Mouse (Mus musculus) urinary bladder, adult 2 months (tissue): ENCODE data around the gene Rnf34. TPM values are rescaled to one million over a fixed set of nuclear protein-coding genes. Genes with fewer than 3 reads are reported as not detected.

Experiments
- DNase-seq: peaks from one replicate; pipeline ENCODE4 v3.0.0; 2022; ENCODE audit warnings: low spot score
- polyA plus RNA-seq: library from polyadenylated mRNA; depleted of rRNA; stranded (reverse); fragments of >200 nt; gene quantifications from 2 replicates; pipeline ENCODE4 v1.2.3, GENCODE M21; 2012

The Rnf34 gene
- polyA plus RNA-seq, 1 experiment = 26.7 TPM

DNA sequence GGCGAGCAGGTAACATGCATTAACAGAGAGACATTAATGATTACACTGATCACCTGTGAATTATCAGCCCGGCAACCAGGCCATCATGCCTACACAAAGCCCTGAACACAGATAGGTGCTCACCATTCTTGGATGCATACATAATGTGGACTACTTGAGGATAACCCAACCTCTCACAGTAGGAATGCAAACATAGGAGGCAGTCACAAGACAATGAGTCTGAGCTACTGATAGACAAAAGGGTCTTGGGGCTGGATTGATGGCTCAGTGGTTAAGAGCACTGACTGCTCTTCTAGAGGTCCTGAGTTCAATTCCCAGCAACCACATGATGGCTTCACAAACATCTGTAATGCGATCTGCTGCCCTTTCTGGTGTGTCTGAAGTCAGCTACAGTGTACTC, 22.8 kb downstream of the Rnf34 start:
- no peak for DNase-seq

DNA sequence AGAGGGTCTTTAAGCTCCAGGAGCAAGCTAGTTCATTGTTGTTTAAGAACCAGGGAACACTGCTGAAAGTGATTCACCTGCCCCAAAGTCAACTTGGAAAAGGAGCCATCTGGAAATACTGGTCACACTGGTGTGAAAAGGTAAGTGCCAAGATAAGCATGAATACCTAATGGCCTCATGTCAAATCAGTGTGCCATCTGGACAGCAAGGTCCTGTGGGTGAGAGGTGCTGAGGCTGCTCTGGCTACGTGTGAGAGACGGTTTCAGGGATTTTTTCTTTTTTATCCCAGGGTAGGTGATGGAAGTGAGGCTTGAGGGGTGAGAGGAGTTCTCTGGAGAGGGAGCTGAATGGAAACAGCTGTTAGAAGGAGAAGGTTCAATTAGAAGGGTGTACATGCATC, 23.7 kb downstream of the Rnf34 start:
- no peak for DNase-seq

DNA sequence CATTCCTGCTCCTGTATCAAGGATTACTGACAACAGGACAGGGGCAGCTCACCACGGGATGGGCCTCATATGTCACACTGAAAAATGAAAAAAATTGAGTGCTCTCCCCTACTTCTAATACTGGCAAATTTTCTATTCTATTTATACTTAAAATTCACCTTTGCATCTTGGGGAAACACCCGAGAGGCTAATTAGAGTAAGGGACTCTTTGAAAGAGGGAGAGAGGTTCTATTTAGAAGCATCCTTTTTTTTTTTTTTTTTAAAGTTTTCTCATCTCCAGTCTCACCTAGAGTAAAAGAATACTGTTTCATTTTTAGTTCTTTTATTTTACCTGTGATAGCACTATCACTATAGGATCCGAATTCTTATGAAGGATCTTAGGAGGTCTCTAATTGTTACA, 24.5 kb downstream of the Rnf34 start:
- DNase-seq = no peak

DNA sequence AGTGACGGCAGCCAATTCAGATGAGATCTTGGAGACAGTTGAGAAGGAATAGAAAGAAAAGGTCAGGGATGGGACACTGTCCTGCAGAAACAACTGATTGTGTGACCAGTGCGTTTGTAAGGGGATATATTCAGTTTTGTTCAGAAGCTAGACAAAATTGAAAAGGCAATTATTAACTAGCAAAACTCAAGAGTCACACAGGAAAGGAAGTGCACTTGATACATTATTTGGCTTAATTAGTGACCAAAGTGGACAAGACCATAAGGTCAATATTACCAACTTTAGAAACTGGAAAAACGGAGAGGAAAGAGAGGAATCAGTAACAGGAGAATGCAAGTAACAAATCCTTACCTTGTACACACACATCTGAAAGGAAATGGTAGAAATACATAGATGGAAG, 26.8 kb downstream of the Rnf34 start:
- no peak for DNase-seq

DNA sequence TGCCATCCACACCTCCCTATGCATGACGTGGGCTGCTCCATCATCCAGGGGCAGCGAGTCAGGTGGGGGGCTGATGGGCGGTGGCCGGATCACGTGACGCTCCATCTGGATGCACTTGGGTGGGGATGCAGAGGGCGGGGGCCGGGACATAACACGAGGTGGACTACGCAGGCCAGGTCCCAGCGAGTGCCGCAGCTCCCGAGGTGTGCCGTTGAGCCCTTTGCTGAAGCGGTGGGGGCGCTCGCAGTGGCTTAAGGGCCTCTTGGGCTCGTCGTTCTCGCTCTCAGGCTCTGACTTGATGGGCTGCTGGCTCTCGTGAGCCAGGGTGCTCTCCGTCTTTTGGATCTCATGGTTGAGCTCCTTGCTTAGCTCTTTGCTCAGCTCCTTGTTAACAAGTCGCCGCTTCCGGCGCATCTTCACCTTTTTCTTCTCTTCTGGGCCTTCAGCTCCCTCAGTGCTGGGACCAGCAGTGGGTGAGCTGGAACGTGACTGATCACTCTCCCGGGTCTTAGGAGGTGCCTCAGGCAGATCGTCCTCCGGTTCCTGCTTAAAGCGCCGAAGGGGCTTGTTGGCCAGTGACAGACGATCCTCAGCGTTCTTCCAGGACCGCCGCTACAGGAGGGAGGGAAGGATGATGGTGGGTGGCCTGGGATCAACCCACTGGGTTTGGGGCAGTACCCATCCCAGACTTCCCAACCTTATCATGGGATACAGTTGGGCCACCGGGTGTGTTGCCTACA, 30.6 kb downstream of the Rnf34 start:
- no peak for DNase-seq

DNA sequence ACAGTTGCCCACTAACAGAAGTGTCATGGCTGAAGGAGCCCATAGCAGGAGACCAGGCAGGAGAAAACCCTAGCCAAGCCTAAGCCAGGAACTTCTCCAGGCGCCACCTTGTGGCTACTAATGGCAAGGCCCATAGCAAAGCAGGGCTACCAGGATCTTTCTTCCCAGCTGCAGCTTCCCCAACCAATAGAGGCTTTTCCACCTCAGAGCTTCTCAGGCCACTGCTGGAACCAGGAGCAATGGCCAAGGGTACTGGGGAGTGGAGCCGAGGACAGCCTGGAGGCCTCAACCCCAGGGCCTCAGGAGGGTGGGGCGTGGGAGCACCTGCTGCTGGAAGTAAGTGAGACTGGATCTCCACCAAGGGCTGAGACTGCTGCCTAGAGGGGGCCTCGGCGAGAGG, 31.5 kb downstream of the Rnf34 start:
- DNase-seq = peak; percentile 46

DNA sequence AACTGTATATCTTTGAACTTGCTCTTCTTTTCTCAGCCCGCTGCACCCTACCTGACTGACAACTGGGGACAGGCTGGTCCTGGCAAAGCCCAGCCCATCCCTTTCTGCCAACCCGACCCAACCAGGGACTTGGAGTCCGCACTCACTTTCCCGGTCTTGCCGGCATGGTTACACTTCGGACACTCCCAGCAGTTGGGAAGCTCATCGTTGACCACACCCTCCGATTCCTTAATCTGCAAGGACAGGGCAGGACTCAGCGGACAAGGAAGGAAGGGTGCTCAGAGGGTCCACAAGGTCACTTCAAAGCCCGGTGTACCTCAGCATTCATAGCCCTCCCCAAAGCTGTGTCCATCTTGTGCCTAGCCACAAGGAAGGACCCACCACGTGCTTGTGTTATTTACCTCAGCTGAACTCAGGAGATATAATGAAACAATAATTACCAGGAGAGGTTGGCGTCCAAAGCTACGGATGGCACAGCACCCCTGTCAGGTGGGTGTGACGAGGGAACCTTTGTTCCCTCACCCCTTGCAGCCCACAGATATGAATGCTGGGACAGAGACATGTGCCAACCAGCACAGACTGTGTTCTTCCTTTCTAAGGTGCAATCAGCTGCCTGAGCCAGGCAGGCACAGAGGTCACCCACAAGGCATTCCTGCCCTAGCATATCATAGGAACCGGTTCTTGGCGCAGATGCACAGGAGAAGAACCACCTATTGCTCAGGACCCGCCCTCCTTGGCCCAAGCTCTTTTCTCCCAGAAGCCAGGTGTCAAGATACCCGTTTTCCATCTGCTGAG, 32.6 kb downstream of the Rnf34 start:
- DNase-seq = no peak

DNA sequence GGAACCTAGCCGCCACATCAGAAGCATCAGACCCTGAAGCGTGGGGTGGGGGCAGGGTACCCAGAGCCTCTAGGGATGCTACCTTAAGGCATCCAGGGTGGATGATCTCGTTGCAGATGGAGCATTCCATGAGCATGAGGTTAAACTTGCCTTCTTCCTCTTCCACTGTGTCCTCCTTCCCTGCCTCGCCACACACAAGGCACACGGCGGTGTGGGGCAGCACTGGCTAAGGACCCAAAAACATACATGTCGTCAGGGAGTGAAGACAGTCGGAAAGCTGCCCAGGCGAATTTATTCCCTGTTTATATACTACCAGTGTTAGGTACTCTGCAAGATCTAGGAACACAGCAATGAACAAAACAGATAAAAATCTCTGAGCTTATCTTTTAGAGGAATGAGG, 33.4 kb downstream of the Rnf34 start:
- no peak for DNase-seq

DNA sequence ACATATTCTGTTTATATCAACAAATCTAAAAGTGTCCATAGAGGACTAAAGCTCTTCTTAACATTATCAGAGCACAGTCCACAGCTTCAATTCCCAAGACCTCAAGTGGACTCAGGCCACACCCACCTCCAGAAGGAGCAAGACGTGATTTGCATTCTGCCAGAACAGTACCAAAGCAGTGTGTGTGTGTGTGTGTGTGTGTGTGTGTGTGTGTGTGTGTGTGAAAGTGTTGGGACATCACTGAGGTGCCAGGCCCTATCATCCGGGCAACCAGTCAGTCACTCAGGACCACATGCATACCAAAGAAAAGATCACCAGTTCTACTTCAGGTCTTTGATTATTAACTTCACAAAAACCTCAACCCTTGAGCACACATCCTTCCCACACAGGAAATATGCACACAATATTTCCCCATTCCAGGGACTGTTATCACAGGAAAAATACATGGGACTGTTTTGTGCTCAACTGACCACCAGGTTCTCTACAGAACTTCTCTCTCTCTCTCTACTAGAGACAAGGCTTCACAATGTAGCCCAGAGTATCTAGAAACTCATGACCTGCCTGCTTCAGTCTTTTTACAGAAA, 33.9 kb downstream of the Rnf34 start:
- no peak for DNase-seq

DNA sequence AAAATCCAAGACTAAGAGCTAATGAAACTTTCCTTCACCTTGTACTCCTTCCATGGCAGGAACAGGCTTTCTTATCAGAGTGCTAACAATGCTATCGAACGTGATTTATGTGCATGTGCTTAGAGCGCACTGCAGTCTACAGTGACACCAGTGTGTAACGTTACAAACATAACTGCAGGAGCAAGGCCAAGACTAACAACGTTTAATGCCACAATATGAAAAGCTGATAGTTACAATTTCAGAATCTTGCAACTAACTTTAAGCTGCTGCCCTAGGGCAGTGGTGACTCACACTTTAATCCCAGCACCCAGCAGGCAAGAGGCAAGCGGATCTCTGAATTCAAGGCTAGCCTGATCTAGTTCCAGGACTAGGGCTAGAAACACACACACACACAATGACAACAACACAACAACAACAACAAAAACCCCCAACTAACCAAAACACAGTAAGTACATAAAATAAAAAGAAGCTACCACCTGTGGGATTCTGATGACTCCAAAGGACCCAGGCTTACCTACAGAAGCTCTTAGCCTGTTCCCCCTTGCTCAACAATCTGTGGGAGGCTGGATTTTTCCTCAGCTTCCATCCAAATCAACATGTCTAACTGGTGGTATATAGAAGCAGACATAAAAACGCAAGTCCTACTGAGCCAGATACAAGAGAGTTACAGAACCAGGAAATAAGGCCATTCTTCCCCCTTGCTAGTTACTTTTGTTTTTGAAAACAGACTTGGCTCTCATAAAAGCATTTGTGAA, 34.9 kb downstream of the Rnf34 start:
- no peak for DNase-seq

DNA sequence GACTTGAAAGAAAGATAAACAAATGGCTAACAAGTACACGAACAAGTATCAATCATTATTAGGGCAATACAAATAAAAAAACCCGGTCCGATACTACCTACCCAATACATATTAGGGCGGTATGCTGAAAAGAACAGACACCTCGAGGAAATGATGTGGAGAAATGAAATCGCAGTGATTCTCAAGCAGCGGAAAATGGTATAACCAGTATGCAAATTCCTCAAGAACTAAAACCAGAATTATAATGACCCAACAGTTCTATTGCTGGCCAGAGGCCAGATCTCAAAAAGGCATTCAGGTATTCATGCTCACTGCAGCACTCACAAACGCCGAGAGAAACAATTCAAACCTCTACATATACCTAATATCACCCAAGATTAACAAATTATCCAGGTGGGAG, 37.2 kb downstream of the Rnf34 start:
- no peak for DNase-seq

DNA sequence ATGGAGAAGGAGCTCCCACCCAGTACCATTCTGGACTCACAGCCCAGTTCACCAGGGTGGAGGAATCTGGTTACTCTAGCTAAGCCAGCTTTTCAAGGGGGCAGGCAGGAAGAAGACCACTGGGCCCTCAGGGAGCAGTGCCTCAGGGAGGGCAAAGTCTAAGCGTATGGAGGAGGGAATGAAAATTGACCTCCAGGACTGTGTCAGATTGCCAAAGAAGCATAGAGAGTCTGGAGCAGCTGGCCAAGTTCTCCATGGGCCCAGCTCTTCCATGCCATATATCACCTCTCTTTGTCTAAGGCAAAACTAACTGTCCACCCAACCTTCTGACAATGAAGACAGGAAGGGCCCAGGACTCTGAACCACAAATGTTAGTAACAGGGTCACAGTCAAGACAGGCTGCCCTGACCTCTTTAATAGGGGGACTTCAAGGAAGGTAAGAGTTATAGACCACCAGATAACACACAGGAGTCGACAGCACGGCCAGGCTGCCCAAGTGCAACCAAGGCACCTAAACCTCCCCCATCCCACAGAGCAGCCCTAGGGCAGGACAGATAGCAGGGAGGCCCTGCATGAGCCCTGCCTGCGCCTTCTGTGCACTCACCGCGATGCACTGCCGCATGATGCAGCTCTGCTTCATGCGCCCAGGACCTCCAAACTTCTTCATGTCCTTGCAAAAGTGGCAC, 38.2 kb downstream of the Rnf34 start:
- no peak for DNase-seq

DNA sequence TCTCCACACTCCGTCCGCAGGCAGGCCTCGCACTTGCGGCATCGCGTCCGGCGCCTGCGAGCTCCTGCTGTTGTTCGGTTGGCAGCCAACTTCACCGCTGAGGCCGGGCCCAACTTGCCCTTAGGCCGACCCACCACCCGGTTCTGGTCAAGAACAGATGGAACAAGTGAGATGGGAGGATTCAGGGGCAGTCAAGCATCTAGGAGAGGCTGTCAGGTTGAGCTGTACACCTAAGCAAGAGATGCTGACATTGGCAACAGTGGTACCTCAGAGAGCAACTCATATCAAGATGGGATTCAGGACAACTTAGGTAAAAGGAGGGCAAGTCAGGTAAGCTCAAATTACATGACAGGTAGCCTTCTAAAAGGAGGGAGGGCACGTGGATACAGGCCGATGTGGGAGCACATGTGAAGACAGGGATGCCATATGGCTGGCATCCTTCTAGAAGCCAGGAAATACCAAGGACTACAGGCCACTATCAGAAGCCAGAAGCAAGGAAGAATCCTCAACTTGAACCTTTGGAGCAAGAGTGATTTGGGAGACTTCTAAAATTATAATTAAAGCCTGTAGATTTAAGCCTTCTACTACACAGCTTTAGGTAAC, 38.9 kb downstream of the Rnf34 start:
- DNase-seq = no peak

DNA sequence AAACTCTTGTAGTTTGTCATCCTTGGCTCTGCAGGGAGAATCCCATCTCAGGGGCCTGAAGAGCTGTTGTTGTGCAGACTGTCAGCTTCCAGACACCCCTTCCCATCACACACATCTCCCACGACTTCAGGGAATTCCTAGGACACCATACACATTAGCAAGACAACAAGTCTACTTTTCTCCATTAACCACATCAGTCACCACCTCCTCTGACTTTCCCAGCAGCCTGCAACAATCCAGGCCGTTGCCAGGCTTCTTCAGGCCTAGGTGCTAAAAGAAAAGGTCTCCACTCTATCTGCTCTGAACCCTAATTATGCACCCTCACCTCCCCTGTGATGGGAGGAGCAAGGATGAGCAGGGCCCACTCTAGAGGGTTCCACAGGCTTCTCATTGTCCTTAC, 40.5 kb downstream of the Rnf34 start:
- no peak for DNase-seq

DNA sequence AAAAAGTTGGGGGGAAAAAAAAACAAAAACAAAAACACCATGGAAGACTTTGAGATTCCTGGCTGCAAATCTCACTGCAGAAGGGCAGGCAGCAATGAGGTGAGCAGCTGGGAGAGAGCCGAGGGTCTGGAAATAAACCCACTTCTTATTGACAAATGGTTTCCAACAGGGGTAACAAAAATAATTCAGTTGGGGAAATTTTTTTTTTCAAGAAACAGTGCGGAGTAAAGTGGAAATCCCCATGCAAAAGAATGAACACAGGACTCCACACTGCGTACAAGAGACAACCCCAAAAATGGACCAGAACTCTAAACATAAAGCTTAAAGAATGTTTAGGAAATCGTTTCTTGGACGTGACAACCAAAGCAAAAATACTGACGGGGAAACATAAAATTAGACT, 43.4 kb downstream of the Rnf34 start:
- no peak for DNase-seq

DNA sequence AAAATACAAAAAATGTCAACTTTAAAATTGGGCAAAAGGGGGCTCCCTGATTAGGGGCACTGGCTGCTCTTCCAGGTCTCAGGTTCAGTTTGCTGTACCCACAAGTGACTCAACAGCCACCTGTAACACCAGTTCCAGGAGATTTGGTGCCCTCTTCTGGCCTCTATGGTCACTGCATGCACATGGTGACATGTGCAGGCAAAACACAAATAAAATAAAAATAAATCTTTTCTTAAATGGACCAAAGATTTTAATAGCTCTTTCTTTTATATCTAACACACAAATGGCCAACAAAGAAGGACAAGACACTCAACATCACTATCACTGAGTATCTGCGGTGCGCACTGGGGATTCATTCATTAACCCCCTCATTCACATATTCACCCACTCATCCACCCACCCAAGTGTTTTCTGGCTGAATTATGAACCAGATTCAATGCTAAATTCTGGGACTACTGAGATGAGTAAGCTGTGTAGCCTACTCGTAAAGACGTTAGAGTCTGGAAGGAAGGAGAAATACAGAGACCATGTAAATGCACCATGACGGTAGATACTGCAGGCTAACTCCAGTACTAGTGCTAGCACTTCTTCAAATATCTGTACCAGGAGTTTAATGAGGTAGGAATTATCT, 44.3 kb downstream of the Rnf34 start:
- no peak for DNase-seq

DNA sequence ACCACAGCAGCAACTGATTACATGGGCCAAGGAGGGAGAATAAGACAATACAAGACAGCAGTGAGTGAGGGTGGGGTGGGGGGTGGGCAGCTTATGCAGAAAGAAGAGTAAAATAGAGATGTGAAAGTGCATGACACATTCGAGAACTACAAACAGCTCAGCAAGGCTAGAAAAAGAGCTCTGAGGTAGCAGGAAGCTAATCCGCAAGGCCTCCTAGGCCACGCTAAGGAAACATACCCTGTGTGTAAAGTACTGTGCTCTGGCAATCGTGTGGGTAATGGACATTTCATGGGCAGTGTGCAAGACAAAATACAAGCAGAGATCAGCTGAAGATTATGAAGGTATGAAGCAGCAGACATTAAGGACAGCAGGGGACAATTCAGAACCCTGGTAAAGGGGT, 45.0 kb downstream of the Rnf34 start:
- DNase-seq = no peak

DNA sequence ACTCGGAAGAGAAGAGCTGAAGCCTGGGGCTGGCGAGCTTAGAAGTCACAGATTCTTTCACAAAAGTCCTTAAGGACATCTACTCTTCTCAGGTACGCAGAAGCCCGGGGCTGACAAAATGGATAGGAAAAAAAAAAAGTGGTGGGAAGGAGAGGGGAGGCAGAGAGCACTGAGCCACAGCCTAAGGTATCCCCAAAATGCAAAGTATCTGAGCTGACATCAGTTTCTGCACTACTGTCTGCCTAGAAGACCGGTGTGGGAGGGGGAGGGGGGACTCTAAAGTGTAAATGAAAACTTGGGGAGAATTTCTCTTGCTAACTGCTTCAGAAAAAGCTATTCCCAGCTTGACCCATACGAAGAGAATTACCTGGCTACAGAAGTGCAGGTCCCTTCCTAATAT, 48.3 kb downstream of the Rnf34 start:
- no peak for DNase-seq

DNA sequence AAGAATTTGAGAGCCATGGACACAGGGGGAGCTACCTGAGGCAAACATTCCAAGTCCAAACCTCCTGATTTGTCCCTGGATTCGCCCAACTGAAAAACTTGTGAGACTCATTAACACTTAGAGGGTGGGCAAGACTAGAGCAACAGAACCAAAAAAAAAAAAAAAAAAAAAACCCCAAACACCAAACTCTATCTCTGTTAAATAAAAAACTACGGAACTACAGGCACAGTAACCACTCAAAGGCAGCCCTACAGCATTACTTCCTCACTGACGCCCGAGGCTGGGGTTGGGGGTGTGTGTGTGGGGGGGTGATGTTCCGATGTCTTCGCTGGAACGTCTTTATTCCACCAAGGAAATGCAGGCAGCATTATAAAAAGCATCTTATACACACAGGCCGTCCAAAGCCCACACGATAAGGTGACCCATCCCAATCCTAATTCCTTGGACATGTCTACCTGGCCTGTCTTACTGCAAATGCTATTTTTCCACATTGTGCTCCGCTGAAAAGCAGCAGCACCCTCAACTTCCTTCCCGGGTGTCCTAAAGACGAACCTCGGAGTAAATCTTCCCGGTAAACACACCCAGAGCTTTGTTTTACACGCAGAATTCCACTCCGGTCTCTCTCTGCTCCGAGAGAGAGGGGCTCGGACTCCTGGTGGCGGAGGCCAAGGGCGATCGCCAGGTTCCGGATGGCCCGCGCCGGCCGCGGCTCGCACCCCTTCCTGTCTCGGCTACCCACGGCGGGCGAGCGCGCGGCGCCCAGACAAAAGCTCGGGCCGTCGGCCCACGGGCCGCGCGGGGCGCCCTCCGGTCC, 49.3 kb downstream of the Rnf34 start:
- peak; percentile 34 for DNase-seq
